Mouse (Mus musculus) MEL (cell line): ENCODE measurements around the gene Cyth4. TPM values are rescaled to one million over a fixed set of nuclear protein-coding genes. Genes with fewer than 3 reads are reported as not detected.

Experiments used
- DNase-seq: peaks from one replicate; pipeline ENCODE4 v3.0.0; 2011; ENCODE audit warnings: low read depth, low spot score
- H3K27ac ChIP-seq: 2 replicates; pipeline ENCODE4 v1.5.1; 2012; ENCODE audit warnings: low read depth, mild to moderate bottlenecking, control low read depth, low read length, moderate library complexity; ENCODE audit not compliant: control insufficient read depth
- H3K27me3 ChIP-seq, 2 experiments: fragments of 150-350 bp in 1 of 2; sonication (generic) in 1 of 2; 2 replicates each; pipeline ENCODE4 v1.6.1; 2012; ENCODE audit warnings: low read length in 2 of 2, mild to moderate bottlenecking in 2 of 2, improper control_type of control experiment in 1 of 2, moderate library complexity in 1 of 2; ENCODE audit not compliant: insufficient read depth in 2 of 2, control insufficient read depth in 1 of 2
- H3K36me3 ChIP-seq, 2 experiments: 2 replicates each; pipeline ENCODE4 v1.6.1; 2012 to 2014; ENCODE audit warnings: low read length in 2 of 2, improper control_type of control experiment in 1 of 2, inconsistent platforms in 1 of 2, mild to moderate bottlenecking in 1 of 2; ENCODE audit not compliant: insufficient read depth in 2 of 2, control insufficient read depth in 1 of 2
- H3K4me1 ChIP-seq, 2 experiments: fragments of 150-350 bp in 1 of 2; sonication (generic) in 1 of 2; 2 replicates each; pipeline ENCODE4 v1.6.1; 2012; ENCODE audit warnings: low read length in 2 of 2, improper control_type of control experiment in 1 of 2, mild to moderate bottlenecking in 1 of 2; ENCODE audit not compliant: insufficient read depth in 2 of 2, control insufficient read depth in 1 of 2
- H3K4me3 ChIP-seq, 2 experiments: fragments of 150-350 bp in 1 of 2; sonication (generic) in 1 of 2; 2 replicates each; pipeline ENCODE4 v1.5.1; 2012; ENCODE audit warnings: low read depth in 2 of 2, low read length in 2 of 2, mild to moderate bottlenecking in 2 of 2, moderate library complexity in 2 of 2, control low read depth in 1 of 2, improper control_type of control experiment in 1 of 2; ENCODE audit not compliant: control insufficient read depth in 1 of 2, insufficient read depth in 1 of 2
- H3K79me2 ChIP-seq: 2 replicates; pipeline ENCODE4 v1.6.1; 2012; ENCODE audit warnings: mild to moderate bottlenecking, low read length, moderate library complexity; ENCODE audit not compliant: control insufficient read depth, poor library complexity, insufficient read depth
- H3K9ac ChIP-seq: 2 replicates; pipeline ENCODE4 v1.6.1; 2012; ENCODE audit warnings: low read depth, mild to moderate bottlenecking, control low read depth, low read length, moderate library complexity; ENCODE audit not compliant: control insufficient read depth, poor library complexity, severe bottlenecking
- H3K9me3 ChIP-seq: fragments of 150-350 bp; sonication (generic); replicated peaks from 2 replicates; pipeline ENCODE4 v1.6.1; 2012; ENCODE audit warnings: mild to moderate bottlenecking, low read length, improper control_type of control experiment, moderate library complexity; ENCODE audit not compliant: insufficient read depth
- BHLHE40 ChIP-seq: IDR thresholded peaks from 2 replicates; pipeline ENCODE4 v1.6.1; 2012; ENCODE audit warnings: low read depth, mild to moderate bottlenecking, inconsistent platforms, low read length, improper control_type of control experiment, borderline replicate concordance
- CHD1 ChIP-seq: IDR thresholded peaks from 2 replicates; pipeline ENCODE4 v1.6.1; 2012; ENCODE audit warnings: low read depth, mild to moderate bottlenecking, inconsistent platforms, low read length, improper control_type of control experiment
- CHD2 ChIP-seq: IDR thresholded peaks from 2 replicates; pipeline ENCODE4 v1.6.1; 2011; ENCODE audit warnings: low read length, improper control_type of control experiment
- CTCF ChIP-seq, 3 experiments: IDR thresholded peaks in 2 of 3; conservative IDR thresholded peaks in 1 of 3; 2 replicates each; pipeline ENCODE4 v1.5.1; 2011 to 2012; ENCODE audit warnings: low read length in 3 of 3, low read depth in 2 of 3, mild to moderate bottlenecking in 2 of 3, improper control_type of control experiment in 1 of 3, inconsistent platforms in 1 of 3, mixed read lengths in 1 of 3, moderate library complexity in 1 of 3; ENCODE audit not compliant: control insufficient read depth in 1 of 3, insufficient read depth in 1 of 3, poor library complexity in 1 of 3, severe bottlenecking in 1 of 3
- ELF1 ChIP-seq: IDR thresholded peaks from 2 replicates; pipeline ENCODE4 v1.6.1; 2014; ENCODE audit warnings: low read depth, mild to moderate bottlenecking, inconsistent platforms, low read length, improper control_type of control experiment, moderate library complexity
- EP300 ChIP-seq, 2 experiments: IDR thresholded peaks; 2 replicates each; pipeline ENCODE4 v1.6.1; 2011; ENCODE audit warnings: improper control_type of control experiment in 2 of 2, low read length in 2 of 2, low read depth in 1 of 2, mild to moderate bottlenecking in 1 of 2
- ETS1 ChIP-seq: IDR thresholded peaks from 2 replicates; pipeline ENCODE4 v1.6.1; 2012; ENCODE audit warnings: low read depth, mild to moderate bottlenecking, inconsistent platforms, low read length, improper control_type of control experiment, moderate library complexity
- GATA1 ChIP-seq: IDR thresholded peaks from 2 replicates; pipeline ENCODE4 v1.6.1; 2011; ENCODE audit warnings: low read depth, low read length, improper control_type of control experiment
- HCFC1 ChIP-seq: IDR thresholded peaks from 2 replicates; pipeline ENCODE4 v1.6.1; 2012; ENCODE audit warnings: low read depth, mild to moderate bottlenecking, inconsistent platforms, low read length, improper control_type of control experiment, moderate library complexity
- JUND ChIP-seq: IDR thresholded peaks from 2 replicates; pipeline ENCODE4 v1.6.1; 2011; ENCODE audit warnings: low read depth, mild to moderate bottlenecking, improper control_type of control experiment, low read length
- KAT2A ChIP-seq: conservative IDR thresholded peaks from 2 replicates; pipeline ENCODE4 v1.6.1; 2012; ENCODE audit warnings: low read depth, low read length, improper control_type of control experiment, inconsistent platforms
- MAZ ChIP-seq: IDR thresholded peaks from 2 replicates; pipeline ENCODE4 v1.6.1; 2012; ENCODE audit warnings: low read depth, mild to moderate bottlenecking, inconsistent platforms, low read length, improper control_type of control experiment
- MEF2A ChIP-seq: IDR thresholded peaks from 2 replicates; pipeline ENCODE4 v1.6.1; 2014; ENCODE audit warnings: low read depth, mild to moderate bottlenecking, inconsistent platforms, low read length, improper control_type of control experiment; ENCODE audit not compliant: poor library complexity, insufficient replicate concordance, severe bottlenecking; ENCODE audit errors: extremely low read depth
- MXI1 ChIP-seq: IDR thresholded peaks from 2 replicates; pipeline ENCODE4 v1.6.1; 2011; ENCODE audit warnings: mild to moderate bottlenecking, low read depth, low read length, improper control_type of control experiment
- NELFE ChIP-seq: IDR thresholded peaks from 2 replicates; pipeline ENCODE4 v1.6.1; 2011; ENCODE audit warnings: low read depth, low read length, improper control_type of control experiment
- POLR2A ChIP-seq, 2 experiments: IDR thresholded peaks; 2 replicates each; pipeline ENCODE4 v1.6.1; 2011 to 2012; ENCODE audit warnings: low read length in 2 of 2, mild to moderate bottlenecking in 2 of 2, control low read depth in 1 of 2, improper control_type of control experiment in 1 of 2, low read depth in 1 of 2, moderate library complexity in 1 of 2; ENCODE audit not compliant: control insufficient read depth in 1 of 2, insufficient read depth in 1 of 2, poor library complexity in 1 of 2
- RCOR1 ChIP-seq: IDR thresholded peaks from 2 replicates; pipeline ENCODE4 v1.6.1; 2012; ENCODE audit warnings: low read depth, mild to moderate bottlenecking, inconsistent platforms, low read length, improper control_type of control experiment
- SIN3A ChIP-seq: IDR thresholded peaks from 2 replicates; pipeline ENCODE4 v1.6.1; 2012; ENCODE audit warnings: low read length, improper control_type of control experiment, inconsistent platforms
- TAL1 ChIP-seq: IDR thresholded peaks from 2 replicates; pipeline ENCODE4 v1.6.1; 2012; ENCODE audit warnings: mild to moderate bottlenecking, inconsistent platforms, low read length, moderate library complexity, mixed read lengths
- TBP ChIP-seq: IDR thresholded peaks from 2 replicates; pipeline ENCODE4 v1.8.0; 2011; ENCODE audit warnings: low read depth, low read length, improper control_type of control experiment
- TCF12 ChIP-seq: IDR thresholded peaks from 2 replicates; pipeline ENCODE4 v1.6.1; 2014; ENCODE audit warnings: low read depth, mild to moderate bottlenecking, inconsistent platforms, low read length, improper control_type of control experiment, moderate library complexity
- USF1 ChIP-seq: IDR thresholded peaks from 2 replicates; pipeline ENCODE4 v1.6.1; 2014; ENCODE audit warnings: low read depth, mild to moderate bottlenecking, inconsistent platforms, low read length, improper control_type of control experiment, moderate library complexity
- USF2 ChIP-seq, 2 experiments: IDR thresholded peaks; 2 replicates each; pipeline ENCODE4 v1.6.1; 2011 to 2012; ENCODE audit warnings: improper control_type of control experiment in 2 of 2, low read length in 2 of 2, borderline replicate concordance in 1 of 2, inconsistent platforms in 1 of 2, low read depth in 1 of 2, mild to moderate bottlenecking in 1 of 2; ENCODE audit not compliant: insufficient read depth in 1 of 2
- ZMIZ1 ChIP-seq: IDR thresholded peaks from 2 replicates; pipeline ENCODE4 v1.6.1; 2012; ENCODE audit warnings: low read depth, mild to moderate bottlenecking, inconsistent platforms, low read length, improper control_type of control experiment, moderate library complexity
- ZNF384 ChIP-seq: IDR thresholded peaks from 2 replicates; pipeline ENCODE4 v1.6.1; 2012; ENCODE audit warnings: low read depth, mild to moderate bottlenecking, inconsistent platforms, low read length, improper control_type of control experiment
- polyA plus RNA-seq, 2 experiments: library from polyadenylated mRNA; stranded (reverse) in 1 of 2; unstranded in 1 of 2; fragments of >175 nt in 1 of 2; fragments of >200 nt in 1 of 2; gene quantifications; 2 replicates each; pipeline versions ENCODE4 v1.2.1 to v1.2.4; 2012; ENCODE audit warnings: low replicate concordance in 2 of 2, low read depth in 1 of 2; ENCODE audit not compliant: insufficient read length in 2 of 2, insufficient read depth in 1 of 2, missing spikeins in 1 of 2
- total RNA-seq: library from RNA; depleted of rRNA; stranded (reverse); fragments of 300-350 nt; gene quantifications from 2 replicates; pipeline ENCODE4 v1.2.3, GENCODE M21; 2012

Gene Cyth4
- total and polyA plus RNA-seq, 3 experiments, result 8.7 to 23.5 TPM; not detected in 1

DNA sequence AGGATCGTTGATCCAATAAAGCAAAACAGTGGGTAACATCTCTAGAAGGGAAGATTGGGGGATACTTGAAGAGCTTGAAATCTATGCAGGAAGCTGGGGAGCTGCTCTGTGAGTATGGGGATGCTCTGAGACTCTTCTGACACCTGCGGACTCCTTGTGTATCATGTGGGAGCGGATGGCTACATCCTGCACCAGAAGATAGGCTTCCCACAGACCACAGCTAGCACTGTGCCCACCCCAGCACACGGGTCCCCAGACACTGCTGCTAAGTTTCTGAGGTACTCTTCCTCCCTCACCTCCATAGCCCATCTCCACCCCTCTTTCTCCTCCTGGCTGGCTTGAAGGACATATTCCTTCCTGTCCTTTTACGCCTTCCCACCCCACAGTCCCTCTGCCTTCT, 26.7 kb upstream of the Cyth4 start:
- Histone ChIP-seq H3K36me3 (peaks cover 8 to 25% of the 10 kb centered on the region in 2 experiments; a peak in 3 of 4 replicates), H3K4me3 (no peak overlapping the region), H3K9me3 (no peaks in the 10 kb centered on the region), H3K27ac (no peak overlapping the region), H3K9ac (no peak overlapping the region), H3K4me1 (peaks cover 4 to 33% of the 10 kb centered on the region in 2 experiments), H3K79me2 (peaks cover 18% of the 10 kb centered on the region), H3K27me3 (no peaks in the 10 kb centered on the region)
- no peak for DNase-seq
- TF ChIP-seq USF2 (IDR thresholded peaks at IDR 0.05; ENCODE audit: borderline replicate concordance in 1 of 2, insufficient read depth in 1 of 2, low read depth in 1 of 2, low read length in 2 of 2) (no peak), TAL1 (peak; percentile 19; the same call in 1 of the 2 replicates)

DNA sequence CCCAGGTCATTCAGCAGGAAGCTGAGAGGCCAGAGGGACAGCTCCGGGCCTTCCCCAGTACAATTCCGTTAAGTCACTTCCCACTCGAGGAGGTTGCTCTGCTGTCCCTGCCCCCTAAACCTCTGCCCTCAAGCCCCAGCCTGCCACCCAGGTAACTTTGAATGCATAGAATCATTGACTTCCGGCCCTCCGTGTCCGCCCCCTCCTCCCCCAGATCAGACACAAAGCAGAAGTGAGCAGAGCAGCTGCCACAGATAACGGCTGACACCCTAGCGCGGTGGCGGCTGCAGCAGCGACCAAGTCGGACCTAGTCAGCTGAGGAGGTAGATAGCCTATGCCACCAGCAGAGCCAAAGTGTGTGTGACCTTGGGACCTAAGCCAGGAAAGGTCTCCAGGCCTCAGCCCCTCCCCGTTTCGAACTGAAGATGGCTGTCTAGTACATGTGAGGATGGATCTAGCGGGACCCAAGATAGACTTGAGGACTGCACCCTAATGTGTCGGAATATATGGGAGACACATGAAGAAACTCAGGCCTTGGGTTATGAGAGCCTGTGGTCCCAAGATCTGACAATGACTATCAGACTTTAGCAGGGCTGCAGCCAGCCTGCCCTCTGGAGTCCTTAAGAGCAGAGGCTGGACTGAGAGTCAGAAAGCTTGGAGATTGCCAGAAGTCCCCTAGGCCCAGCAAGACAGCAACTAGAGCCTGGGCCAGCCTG, 25.1 kb upstream of the Cyth4 start:
- Histone ChIP-seq H3K4me3 (peak overlapping the region; percentile 71 to 75), H3K4me1 (peaks cover 0 to 24% of the 10 kb centered on the region in 2 experiments; a peak in 3 of 4 replicates), H3K9ac (peak overlapping the region; percentile 68)
- TF ChIP-seq USF1, result peak; percentile 49; the same call in 1 of the 2 replicates
- TF ChIP-seq ETS1, result peak; percentile 99
- TF ChIP-seq HCFC1, result 0 out of 2 replicates have a peak, but pooled peaks have one; percentile 45
- TF ChIP-seq TBP, result peak; percentile 48; the same call in 1 of the 2 replicates
- no peak for TF ChIP-seq KAT2A
- TF ChIP-seq ELF1, result peak; percentile 53; the same call in 1 of the 2 replicates
- 0 out of 2 replicates have a peak, but pooled peaks have one; percentile 68 for TF ChIP-seq ZMIZ1
- TF ChIP-seq SIN3A, result peak; percentile 91
- TF ChIP-seq POLR2A (IDR thresholded peaks at IDR 0.05; ENCODE audit: control insufficient read depth in 1 of 2, insufficient read depth in 1 of 2, low read depth in 1 of 2, low read length in 2 of 2, poor library complexity in 1 of 2), result peak; percentile 37 to 72; a peak in 3 of 4 replicates
- TF ChIP-seq GATA1, result peak; percentile 83
- peak; percentile 90 for TF ChIP-seq MAZ
- no peak for TF ChIP-seq ZNF384
- no peak for TF ChIP-seq CHD1
- peak; percentile 97 for TF ChIP-seq TAL1
- no peak for TF ChIP-seq MEF2A
- TF ChIP-seq MXI1, result peak; percentile 69
- peak; percentile 92 for TF ChIP-seq TCF12
- TF ChIP-seq RCOR1, result peak; percentile 53; the same call in 1 of the 2 replicates
- TF ChIP-seq CTCF (IDR thresholded peaks at IDR 0.05 in 2 of 3, conservative IDR thresholded peaks at IDR 0.05 in 1 of 3; ENCODE audit: control insufficient read depth in 1 of 3, insufficient read depth in 1 of 3, low read depth in 2 of 3, low read length in 3 of 3, poor library complexity in 1 of 3, severe bottlenecking in 1 of 3), result no peak
- TF ChIP-seq EP300 (IDR thresholded peaks at IDR 0.05; ENCODE audit: low read depth in 1 of 2, low read length in 2 of 2), result peak; percentile 78 to 92
- no peak for TF ChIP-seq CHD2
- TF ChIP-seq BHLHE40, result peak; percentile 73; the same call in 1 of the 2 replicates
- peak; percentile 31; the same call in 1 of the 2 replicates for TF ChIP-seq NELFE
- no peak for TF ChIP-seq JUND
- TF ChIP-seq, all 39 proteins: peak for 17
- DNase-seq, result peak; percentile 95
- Histone ChIP-seq H3K27me3 (no peaks in the 10 kb centered on the region), H3K36me3 (peaks cover 8 to 13% of the 10 kb centered on the region in 2 experiments; a peak in 3 of 4 replicates), H3K79me2 (peaks cover 18% of the 10 kb centered on the region), H3K27ac (peak overlapping the region; percentile 84), H3K9me3 (no peaks in the 10 kb centered on the region)
